Mouse (Mus musculus) cerebellum, adult (tissue): ENCODE results near the gene Dhrs11.
"Not testable (repeated sequence)": the region's sequence is repeated elsewhere in the genome, so short reads cannot be mapped to it uniquely, and the experiment has no call there.

Experiments
- ATAC-seq: cut with Nextera tagmentation; 2 replicates; pipeline ENCODE4 v1.9.2; 2017; ENCODE audit warnings: mild to moderate bottlenecking, moderate library complexity, mixed read lengths; ENCODE audit not compliant: insufficient number of reproducible peaks, low FRiP score, low TSS enrichment

Gene Dhrs11

DNA sequence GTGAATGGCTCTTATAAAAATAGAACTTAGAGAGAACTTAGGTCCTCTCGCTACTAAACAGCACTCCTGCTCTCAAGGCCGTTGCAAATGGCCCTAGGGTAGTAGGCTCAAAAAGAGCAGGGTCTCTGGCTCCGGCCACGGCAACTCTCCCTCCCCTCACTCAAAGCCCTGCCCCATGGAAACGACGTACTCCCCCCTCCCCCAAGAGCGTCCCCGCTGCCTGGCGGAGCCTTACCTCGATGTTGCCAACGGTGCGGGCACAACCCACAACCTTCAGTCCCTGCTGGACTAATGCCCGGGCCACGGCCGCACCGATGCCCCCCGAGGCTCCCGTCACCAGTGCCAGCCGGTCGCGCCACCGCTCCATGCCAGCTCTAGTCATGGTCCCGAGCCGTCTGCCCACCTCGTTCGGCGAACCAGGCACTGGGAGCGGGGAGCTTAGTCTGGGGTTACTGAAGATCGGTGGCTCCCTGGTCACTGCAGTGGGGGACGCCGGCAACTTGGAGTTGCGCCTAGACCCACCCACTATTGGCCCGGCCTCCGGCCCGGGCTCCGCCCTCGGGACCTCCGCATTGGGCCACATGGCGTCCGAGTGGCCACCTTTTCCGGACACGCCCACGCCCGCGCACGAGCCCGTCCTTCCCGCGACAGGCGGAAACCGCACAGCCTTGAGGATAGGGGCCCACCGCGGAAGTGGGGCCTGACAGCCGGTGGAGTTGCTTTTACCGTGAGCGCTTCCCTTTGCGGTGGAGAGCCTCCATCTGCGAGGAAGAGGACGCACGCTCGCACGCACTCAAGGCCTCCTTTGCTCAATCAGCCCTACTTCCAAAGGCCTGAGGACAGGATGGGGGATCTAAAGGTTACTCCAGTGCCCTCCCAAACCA is at the start of gene Dhrs11:
Dhrs11 (minus strand) TSS at position 479 of the 884 bp plus-strand sequence.
- ATAC-seq, result peak; percentile 57; the same call in 1 of the 2 replicates

GRCm38 (mm10) chr11:84876020-84876419 is 47.2 kb upstream of the Dhrs11 start:
- not testable (repeated sequence) for ATAC-seq

GRCm38 (mm10) chr11:84873042-84873833 is 44.4 kb upstream of the Dhrs11 start:
- ATAC-seq, result no peak

DNA sequence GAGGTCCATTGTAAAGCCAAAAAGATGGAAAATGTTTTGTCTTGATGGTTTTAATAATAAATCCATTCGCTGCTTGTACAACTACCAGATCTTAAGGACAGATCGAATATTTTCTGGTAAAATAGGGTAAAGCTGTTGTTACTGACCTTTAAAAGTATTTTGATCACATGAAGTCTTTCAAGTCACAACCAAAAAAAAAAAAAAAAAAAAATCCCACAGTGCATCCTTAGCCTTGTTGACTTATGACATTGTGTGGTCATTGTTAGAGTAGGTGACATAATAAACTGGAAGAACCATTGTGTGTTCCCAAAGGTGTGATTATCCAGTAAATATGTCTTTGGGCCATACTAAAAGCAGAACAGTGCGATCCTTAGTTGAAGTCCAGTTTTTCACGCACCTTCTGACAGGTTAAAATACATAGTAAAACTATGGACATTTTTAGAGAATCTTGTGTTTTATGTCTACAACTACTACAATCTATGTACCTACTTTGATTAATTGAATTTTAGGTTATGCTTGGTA is 42.8 kb upstream of the Dhrs11 start:
- ATAC-seq, result no peak

DNA sequence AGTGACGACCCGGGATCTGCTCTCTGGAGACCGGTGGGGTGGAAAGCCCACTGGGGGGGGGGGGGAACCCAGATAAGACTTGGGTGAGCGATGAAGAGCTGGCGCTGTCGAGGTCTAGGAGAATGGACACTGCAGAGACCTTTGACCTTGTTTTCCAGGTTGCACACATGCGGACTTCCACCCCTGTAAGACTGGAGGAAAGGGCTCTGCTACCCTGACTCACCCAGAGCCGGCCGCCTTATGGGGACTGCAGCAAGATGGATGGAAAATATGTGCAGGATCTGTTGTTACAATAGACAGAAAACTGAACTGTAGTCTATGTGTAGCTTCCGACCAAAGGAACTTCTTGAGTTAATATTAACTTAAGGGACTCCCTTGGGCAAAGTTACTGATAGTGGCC is 42.3 kb upstream of the Dhrs11 start:
- no peak for ATAC-seq

- ATAC-seq, result peak; percentile 77
Measured at GRCm38 (mm10) chr11:84870337-84871043, 41.7 kb upstream of the Dhrs11 start, which contains the start of gene Ggnbp2. Gene Ggnbp2 (minus strand): TSS chr11:84870817.

GRCm38 (mm10) chr11:84869537-84870232 is 40.9 kb upstream of the Dhrs11 start:
- peak; percentile 78 for ATAC-seq

DNA sequence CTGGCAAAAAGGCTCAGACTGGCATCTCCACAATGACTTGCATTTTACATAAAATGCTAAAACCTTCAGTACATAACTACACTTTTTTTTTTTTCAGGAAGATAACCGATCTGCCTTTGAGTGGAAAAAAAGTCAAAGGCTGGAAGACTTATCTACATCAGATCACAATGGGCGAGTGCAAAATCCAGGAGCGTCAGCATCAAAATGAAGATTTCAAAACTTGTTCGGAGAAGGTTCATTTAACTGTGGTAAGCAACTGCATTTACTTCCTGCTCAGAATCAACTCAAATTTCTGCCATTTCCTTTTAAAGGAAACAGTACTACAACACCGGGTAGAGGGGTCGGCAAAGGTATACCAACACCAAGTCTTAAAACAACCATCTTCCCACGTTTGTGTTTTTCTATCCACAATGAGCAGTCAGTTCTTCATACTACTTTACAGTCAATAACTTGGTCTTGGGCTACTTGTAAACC is 40.0 kb upstream of the Dhrs11 start:
- ATAC-seq, result no peak

DNA sequence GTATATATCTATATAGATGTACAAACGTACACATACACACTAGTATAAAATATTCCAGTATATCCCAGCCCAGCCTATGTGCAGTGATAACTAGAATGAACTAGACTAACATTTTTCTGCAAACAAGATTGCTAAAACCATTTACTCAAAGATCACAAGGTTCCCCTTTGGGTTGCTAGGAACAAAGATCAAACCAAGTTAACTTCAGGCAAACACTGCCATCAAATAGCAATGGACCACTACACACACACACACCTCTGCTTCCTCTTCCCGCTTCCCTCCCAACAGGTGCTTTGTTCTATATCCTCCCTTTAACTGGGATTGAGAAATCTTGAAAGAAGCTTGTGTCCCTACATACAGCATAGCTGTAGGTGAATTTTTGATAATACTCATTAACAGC is 38.8 kb upstream of the Dhrs11 start:
- ATAC-seq, result no peak

GRCm38 (mm10) chr11:84865268-84865667 is 36.5 kb upstream of the Dhrs11 start:
- no peak for ATAC-seq

- no peak for ATAC-seq
Measured at GRCm38 (mm10) chr11:84855285-84855684, 26.5 kb upstream of the Dhrs11 start.

DNA sequence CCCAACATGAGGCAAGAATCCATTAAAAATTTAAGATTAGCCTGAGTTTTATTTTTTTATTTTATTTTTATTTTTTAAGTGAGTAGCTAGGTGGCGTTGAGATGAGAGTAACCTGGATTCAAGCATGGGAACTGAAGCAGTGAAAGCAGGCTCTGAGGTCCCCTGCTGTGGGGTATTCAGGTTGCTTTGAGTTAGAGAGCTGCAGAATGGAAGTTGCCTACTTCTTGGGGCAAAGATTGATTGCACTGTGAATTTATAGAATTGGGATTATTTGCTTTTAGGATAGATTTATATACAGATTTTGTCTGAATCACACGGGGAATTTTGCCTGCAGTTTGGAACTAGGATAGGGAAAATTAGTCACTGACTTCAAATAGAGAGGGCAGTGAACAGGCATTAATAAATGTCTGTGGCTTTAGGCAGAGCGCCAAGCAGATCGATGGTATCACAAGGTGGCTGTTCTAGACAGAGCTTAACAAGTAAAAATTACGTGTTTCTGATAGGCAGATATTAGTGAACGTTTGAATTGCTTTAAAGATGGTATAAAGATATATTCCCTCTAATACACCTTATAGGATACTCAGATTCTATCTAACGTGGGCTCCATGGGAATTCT is 18.8 kb upstream of the Dhrs11 start:
- no peak for ATAC-seq

- no peak for ATAC-seq
Measured at GRCm38 (mm10) chr11:84846741-84847474, 18.1 kb upstream of the Dhrs11 start.

DNA sequence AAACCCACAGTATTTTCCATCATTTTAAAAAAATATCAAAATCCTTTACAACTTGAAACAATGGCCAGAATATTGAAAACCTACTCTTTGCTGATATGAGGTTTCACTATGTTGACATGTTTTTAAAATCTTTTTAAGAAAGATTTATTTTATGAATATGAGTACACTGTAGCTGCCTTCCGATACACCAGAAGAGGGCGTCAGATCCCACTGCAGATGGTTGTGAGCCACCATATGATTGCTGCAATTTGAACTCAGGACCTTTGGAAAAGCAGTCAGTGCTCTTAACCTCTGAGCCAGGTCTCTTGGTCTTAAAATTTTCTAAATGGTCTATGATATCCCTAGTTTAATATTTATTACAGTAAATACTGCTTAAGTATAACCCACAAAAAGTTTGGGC is 10.5 kb upstream of the Dhrs11 start:
- ATAC-seq, result no peak

GRCm38 (mm10) chr11:84829495-84829894 is 701 bp upstream of the Dhrs11 start:
- not testable (repeated sequence) for ATAC-seq

DNA sequence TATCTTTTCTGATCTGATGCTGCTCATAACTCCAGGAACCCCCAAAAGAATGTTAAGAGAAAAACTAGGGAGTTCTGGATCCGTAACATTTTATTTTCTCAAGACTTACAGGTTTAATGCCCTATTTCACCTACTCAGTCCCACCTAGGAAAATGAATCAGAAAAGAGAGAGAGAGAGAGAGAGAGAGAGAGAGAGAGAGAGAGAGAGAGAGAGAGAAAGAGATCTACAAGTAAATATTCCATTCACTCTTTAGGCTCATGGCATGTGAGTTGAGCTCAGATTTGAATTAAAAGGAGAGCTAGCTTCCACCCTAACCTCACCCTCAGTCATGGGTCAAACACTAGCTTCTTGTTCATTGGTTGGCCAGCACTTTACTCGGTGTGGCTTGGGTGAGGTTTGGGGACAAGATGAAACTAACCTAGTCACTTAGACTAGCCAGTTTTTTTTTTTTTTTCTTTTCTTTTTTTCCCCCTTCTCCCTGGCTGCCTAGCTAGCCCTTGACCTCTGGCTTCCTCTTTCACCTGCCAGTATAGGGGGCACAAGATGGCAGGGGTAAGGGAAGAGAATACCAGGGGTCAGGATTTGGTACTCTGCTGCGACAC is 792 bp downstream of the Dhrs11 start:
- no peak for ATAC-seq

- no peak for ATAC-seq
Measured at GRCm38 (mm10) chr11:84827492-84827891, 1.3 kb downstream of the Dhrs11 start.

DNA sequence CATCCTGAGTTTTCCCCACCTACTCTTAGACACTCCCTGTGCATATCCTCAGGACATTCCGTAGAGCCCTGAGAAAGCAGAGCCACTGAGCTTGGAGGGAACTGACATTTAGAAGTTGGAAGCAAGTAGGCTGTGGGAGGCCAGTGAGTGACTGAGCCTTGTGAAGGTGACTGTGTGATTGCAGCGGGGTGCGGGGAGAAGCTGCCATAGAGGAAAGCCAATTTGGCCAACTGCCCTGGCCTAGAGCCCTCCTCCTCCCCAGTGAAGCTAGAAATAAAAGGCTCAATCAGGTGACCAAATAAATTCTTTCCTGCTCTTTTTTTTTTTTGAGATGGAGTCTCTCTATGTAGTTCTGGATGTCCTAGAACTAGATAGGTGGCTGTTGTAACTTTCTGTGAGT is 2.6 kb downstream of the Dhrs11 start:
- ATAC-seq, result peak; percentile 52
